Mouse (Mus musculus): ENCODE measurements at regions not wholly inside any gene's neighbourhood (a gene's known extent, or its start where the extent isn't known, plus 50 kb on each side); places are given as distances from the start of the nearest gene placed in this dataset.

GRCm38 (mm10) chr13:5988407-5988806, 127.1 kb downstream of the Klf6 start:
- Histone ChIP-seq H3K4me1 (ENCODE audit: control insufficient read depth, insufficient read depth, low read length) (no peaks in the 10 kb centered on the region), H3K9ac (ENCODE audit: low read depth, low read length) (no peak overlapping the region), H3K79me2 (replicated peaks; ENCODE audit: control insufficient read depth, insufficient read depth, low read length) (no peaks in the 10 kb centered on the region), H3K27ac (no peak overlapping the region), H3K27me3 (ENCODE audit: control insufficient read depth, insufficient read depth, low read length) (no peaks in the 10 kb centered on the region), H3K36me3 (ENCODE audit: control insufficient read depth, insufficient read depth, low read length) (no peaks in the 10 kb centered on the region), H3K4me3 (no peak overlapping the region)
- intact Hi-C loops (cut with DNase I), result no loop called here
- WGBS, result 82% methylated on average over 7 of the region's 7 CpGs
- TF ChIP-seq POLR2A (IDR thresholded peaks at IDR 0.05; ENCODE audit: insufficient read depth, low read depth, low read length), result no peak
- TF ChIP-seq EP300 (IDR thresholded peaks at IDR 0.05; ENCODE audit: insufficient read depth, low read depth, low read length), result no peak
- no peak for TF ChIP-seq CTCF (IDR thresholded peaks at IDR 0.05)
- DNase-seq, result no peak

- H3K4me3 ChIP-seq, result no peak overlapping the region
- H3K36me3 ChIP-seq (ENCODE audit: control insufficient read depth, insufficient read depth, low read length), result no peaks in the 10 kb centered on the region
- no peak overlapping the region for H3K9ac ChIP-seq (ENCODE audit: low read depth, low read length)
- H3K27ac ChIP-seq, result no peak overlapping the region
- DNase-seq, result no peak
- no peaks in the 10 kb centered on the region for H3K4me1 ChIP-seq (ENCODE audit: control insufficient read depth, insufficient read depth, low read length)
- intact Hi-C loops (cut with DNase I), result no loop called here
- WGBS, result 80% methylated on average over 8 of the region's 8 CpGs
- H3K27me3 ChIP-seq (ENCODE audit: control insufficient read depth, insufficient read depth, low read length), result no peaks in the 10 kb centered on the region
- TF ChIP-seq CTCF (IDR thresholded peaks at IDR 0.05) (no peak), POLR2A (IDR thresholded peaks at IDR 0.05; ENCODE audit: insufficient read depth, low read depth, low read length) (no peak), EP300 (IDR thresholded peaks at IDR 0.05; ENCODE audit: insufficient read depth, low read depth, low read length) (no peak)
- H3K79me2 ChIP-seq (replicated peaks; ENCODE audit: control insufficient read depth, insufficient read depth, low read length), result no peaks in the 10 kb centered on the region
These were observed 139.4 kb downstream of the Klf6 start for GRCm38 (mm10) chr13:6000559-6001217.

DNA sequence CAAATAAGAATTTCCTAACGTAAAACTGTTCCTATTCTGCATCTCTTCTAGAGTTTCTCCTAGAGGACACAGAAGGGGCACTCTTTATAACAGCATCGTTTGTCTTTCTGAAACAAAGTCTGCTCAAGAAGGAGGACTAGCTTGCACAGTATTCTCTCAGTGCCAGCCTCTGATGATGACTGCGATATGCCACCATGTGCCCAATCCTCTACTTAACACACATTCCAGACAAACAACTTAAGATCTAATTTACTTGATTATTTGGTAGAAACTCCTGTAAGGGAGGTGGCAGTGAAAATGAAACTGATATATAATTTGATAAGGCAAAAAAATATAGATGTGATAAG, 139.9 kb downstream of the Klf6 start:
- TF ChIP-seq POLR2A (IDR thresholded peaks at IDR 0.05; ENCODE audit: insufficient read depth, low read depth, low read length) (no peak), CTCF (IDR thresholded peaks at IDR 0.05) (no peak), EP300 (IDR thresholded peaks at IDR 0.05; ENCODE audit: insufficient read depth, low read depth, low read length) (no peak)
- Histone ChIP-seq H3K27ac (no peak overlapping the region), H3K4me3 (no peak overlapping the region), H3K79me2 (replicated peaks; ENCODE audit: control insufficient read depth, insufficient read depth, low read length) (no peaks in the 10 kb centered on the region), H3K4me1 (ENCODE audit: control insufficient read depth, insufficient read depth, low read length) (no peaks in the 10 kb centered on the region), H3K36me3 (ENCODE audit: control insufficient read depth, insufficient read depth, low read length) (no peaks in the 10 kb centered on the region), H3K27me3 (ENCODE audit: control insufficient read depth, insufficient read depth, low read length) (no peaks in the 10 kb centered on the region), H3K9ac (ENCODE audit: low read depth, low read length) (no peak overlapping the region)
- intact Hi-C loops (cut with DNase I), result no loop called here
- 83% methylated on average over 3 of the region's 3 CpGs for WGBS
- DNase-seq, result no peak

DNA sequence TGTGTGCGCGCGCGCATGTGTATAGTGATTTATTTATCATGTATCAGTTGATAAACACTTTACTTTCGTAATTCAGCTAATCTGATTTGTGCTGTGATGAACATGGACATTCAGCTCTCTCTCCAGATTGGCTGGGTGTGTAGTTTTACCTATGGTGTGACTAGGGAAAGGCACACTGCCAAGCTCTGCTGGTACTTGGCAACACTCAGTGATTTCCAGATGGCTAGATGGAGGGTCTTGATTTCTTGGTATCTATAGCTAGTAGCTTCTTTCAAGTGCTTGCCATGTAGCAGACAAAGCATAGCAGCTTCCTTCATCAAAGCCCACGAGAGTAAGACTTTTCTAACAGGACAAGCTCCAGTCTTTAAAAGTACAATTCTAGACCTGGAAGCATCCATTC, 144.6 kb downstream of the Klf6 start:
- no peaks in the 10 kb centered on the region for H3K27me3 ChIP-seq (ENCODE audit: control insufficient read depth, insufficient read depth, low read length)
- H3K4me3 ChIP-seq, result no peak overlapping the region
- intact Hi-C loops (cut with DNase I), result no loop called here
- no peaks in the 10 kb centered on the region for H3K79me2 ChIP-seq (replicated peaks; ENCODE audit: control insufficient read depth, insufficient read depth, low read length)
- H3K4me1 ChIP-seq (ENCODE audit: control insufficient read depth, insufficient read depth, low read length), result no peaks in the 10 kb centered on the region
- no peak for DNase-seq
- H3K36me3 ChIP-seq (ENCODE audit: control insufficient read depth, insufficient read depth, low read length), result no peaks in the 10 kb centered on the region
- no peak overlapping the region for H3K9ac ChIP-seq (ENCODE audit: low read depth, low read length)
- H3K27ac ChIP-seq, result no peak overlapping the region
- TF ChIP-seq POLR2A (IDR thresholded peaks at IDR 0.05; ENCODE audit: insufficient read depth, low read depth, low read length) (no peak), EP300 (IDR thresholded peaks at IDR 0.05; ENCODE audit: insufficient read depth, low read depth, low read length) (no peak), CTCF (IDR thresholded peaks at IDR 0.05) (no peak)
- 90% methylated on average over 6 of the region's 6 CpGs for WGBS

DNA sequence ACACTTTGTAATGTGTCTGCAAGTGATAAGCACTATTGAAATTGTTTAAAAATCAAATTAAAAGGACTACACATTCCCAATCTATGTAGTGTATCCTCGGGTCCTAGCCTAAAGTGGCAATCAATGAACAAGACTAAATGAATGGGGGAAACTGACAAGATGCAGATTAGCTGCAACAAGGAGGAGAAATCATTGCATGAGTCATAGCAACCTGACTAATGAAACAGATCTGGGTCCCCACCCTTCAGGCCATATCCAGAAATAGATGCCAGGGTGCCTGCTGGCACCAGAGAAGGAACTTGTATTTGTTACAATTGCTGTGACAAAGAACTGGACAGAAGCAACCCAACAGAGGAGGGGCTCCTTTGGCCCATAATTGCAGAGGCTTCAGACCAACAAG, 148.4 kb downstream of the Klf6 start:
- no peak overlapping the region for H3K4me3 ChIP-seq
- 43% methylated on average over 1 of the region's 1 CpGs for WGBS
- H3K36me3 ChIP-seq (ENCODE audit: control insufficient read depth, insufficient read depth, low read length), result no peaks in the 10 kb centered on the region
- no peak overlapping the region for H3K27ac ChIP-seq
- H3K27me3 ChIP-seq (ENCODE audit: control insufficient read depth, insufficient read depth, low read length), result no peaks in the 10 kb centered on the region
- H3K79me2 ChIP-seq (replicated peaks; ENCODE audit: control insufficient read depth, insufficient read depth, low read length), result no peaks in the 10 kb centered on the region
- no peaks in the 10 kb centered on the region for H3K4me1 ChIP-seq (ENCODE audit: control insufficient read depth, insufficient read depth, low read length)
- H3K9ac ChIP-seq (ENCODE audit: low read depth, low read length), result no peak overlapping the region
- intact Hi-C loops (cut with DNase I), result no loop called here
- TF ChIP-seq POLR2A (IDR thresholded peaks at IDR 0.05; ENCODE audit: insufficient read depth, low read depth, low read length) (no peak), EP300 (IDR thresholded peaks at IDR 0.05; ENCODE audit: insufficient read depth, low read depth, low read length) (no peak), CTCF (IDR thresholded peaks at IDR 0.05) (no peak)
- DNase-seq, result no peak

GRCm38 (mm10) chr13:6027207-6027606, 165.9 kb downstream of the Klf6 start:
- H3K36me3 ChIP-seq (ENCODE audit: control insufficient read depth, insufficient read depth, low read length), result peaks cover 4% of the 10 kb centered on the region; the same call in 1 of the 2 replicates
- DNase-seq, result no peak
- H3K9ac ChIP-seq (ENCODE audit: low read depth, low read length), result no peak overlapping the region
- H3K27ac ChIP-seq, result no peak overlapping the region
- no peak for TF ChIP-seq EP300 (IDR thresholded peaks at IDR 0.05; ENCODE audit: insufficient read depth, low read depth, low read length)
- no peak for TF ChIP-seq CTCF (IDR thresholded peaks at IDR 0.05)
- no peak for TF ChIP-seq POLR2A (IDR thresholded peaks at IDR 0.05; ENCODE audit: insufficient read depth, low read depth, low read length)
- H3K27me3 ChIP-seq (ENCODE audit: control insufficient read depth, insufficient read depth, low read length), result no peaks in the 10 kb centered on the region
- WGBS, result 78% methylated on average over 4 of the region's 4 CpGs
- H3K79me2 ChIP-seq (replicated peaks; ENCODE audit: control insufficient read depth, insufficient read depth, low read length), result no peaks in the 10 kb centered on the region
- H3K4me3 ChIP-seq, result no peak overlapping the region
- intact Hi-C loops (cut with DNase I), result no loop called here
- peaks cover 5% of the 10 kb centered on the region; the same call in 1 of the 2 replicates for H3K4me1 ChIP-seq (ENCODE audit: control insufficient read depth, insufficient read depth, low read length)

Measured in heart, adult 2 months (tissue).